Mouse (Mus musculus) common myeloid progenitor, adult 5-6 weeks (primary cell): Measurements from ENCODE around the gene Cox4i1. TPM values are rescaled to one million over a fixed set of nuclear protein-coding genes. Genes with fewer than 3 reads are reported as not detected.

Source experiments
- total RNA-seq: library from RNA; stranded (forward); fragments of 200-1000, 187-1606 nt; gene quantifications from 2 replicates; pipeline ENCODE4 v1.2.3, GENCODE M21; 2017

Gene Cox4i1
- total RNA-seq, 1 experiment from 2014 or later = 392 TPM

Other genes starting within 250 kb of the Cox4i1 start
- gene Gins2, start 78.9 kb upstream of the Cox4i1 start, total RNA-seq = 22.9 and 48.0 TPM in 2 replicates
- 1.2 TPM in 1 of 2 replicates, not detected in the other for gene 1190005I06Rik, start 20.6 kb upstream of the Cox4i1 start, total RNA-seq
- gene Gm27021, start 143 bp upstream of the Cox4i1 start, total RNA-seq = not detected in 2 replicates
- 44.9 and 59.9 TPM in 2 replicates for gene Emc8, start 351 bp downstream of the Cox4i1 start, total RNA-seq
- gene Irf8, start 68.1 kb downstream of the Cox4i1 start, total RNA-seq = 97.9 and 117 TPM in 2 replicates